Mouse (Mus musculus) cortical plate, adult 2 months (tissue): Measurements from ENCODE around the gene Tubgcp3. TPM values are rescaled to one million over a fixed set of nuclear protein-coding genes. Genes with fewer than 3 reads are reported as not detected.
"Not testable (repeated sequence)": the region's sequence is repeated elsewhere in the genome, so short reads cannot be mapped to it uniquely, and the experiment has no call there.

Experiments used
- H3K27ac ChIP-seq: fragments of 200-500 bp; 2 replicates; pipeline ENCODE4 v1.5.1; 2012; ENCODE audit warnings: low read length, control low read depth, inconsistent platforms; ENCODE audit not compliant: insufficient read depth
- H3K4me1 ChIP-seq: fragments of 200-500 bp; 2 replicates; pipeline ENCODE4 v1.6.1; 2011; ENCODE audit warnings: low read length; ENCODE audit not compliant: control insufficient read depth, insufficient read depth
- H3K4me3 ChIP-seq: fragments of 200-500 bp; 2 replicates; pipeline ENCODE4 v1.5.1; 2011; ENCODE audit warnings: mild to moderate bottlenecking, low read length, control low read depth; ENCODE audit not compliant: insufficient read depth
- CTCF ChIP-seq: fragments of 200-500 bp; IDR thresholded peaks from 2 replicates; pipeline ENCODE4 v1.5.1; 2011; ENCODE audit warnings: mild to moderate bottlenecking, control low read depth, low read length; ENCODE audit not compliant: insufficient read depth; ENCODE audit errors: extremely low read depth
- POLR2A ChIP-seq: fragments of 200-500 bp; IDR thresholded peaks from 2 replicates; pipeline ENCODE4 v1.6.1; 2011; ENCODE audit warnings: mild to moderate bottlenecking, low read length, control low read depth; ENCODE audit not compliant: insufficient read depth; ENCODE audit errors: extremely low read depth
- polyA plus RNA-seq: library from polyadenylated mRNA; depleted of rRNA; stranded (reverse); fragments of >200 nt; gene quantifications from 2 replicates; pipeline ENCODE4 v1.2.3, GENCODE M21; 2012

The Tubgcp3 gene
- polyA plus RNA-seq, 1 experiment: 52.7 TPM

GRCm38 (mm10) chr8:12671473-12672055 is 484 bp downstream of the Tubgcp3 start:
- Histone ChIP-seq H3K4me1 (0 out of 2 replicates have a peak, but pooled peaks cover 2% of the 10 kb centered on the region), H3K27ac (no peak overlapping the region), H3K4me3 (peak overlapping the region; percentile 72)
- no peak for TF ChIP-seq POLR2A
- no peak for TF ChIP-seq CTCF

GRCm38 (mm10) chr8:12670965-12671364 is 1.1 kb downstream of the Tubgcp3 start:
- H3K4me1 ChIP-seq: 0 out of 2 replicates have a peak, but pooled peaks cover 2% of the 10 kb centered on the region
- no peak for TF ChIP-seq CTCF
- TF ChIP-seq POLR2A: no peak
- H3K4me3 ChIP-seq: peak overlapping the region; percentile 72; the same call in 1 of the 2 replicates
- no peak overlapping the region for H3K27ac ChIP-seq

- TF ChIP-seq CTCF (peak; percentile 44), POLR2A (no peak)
- Histone ChIP-seq H3K27ac (no peak overlapping the region), H3K4me1 (0 out of 2 replicates have a peak, but pooled peaks cover 2% of the 10 kb centered on the region), H3K4me3 (no peak overlapping the region)
Observed at GRCm38 (mm10) chr8:12668832-12669231, 3.2 kb downstream of the Tubgcp3 start.

GRCm38 (mm10) chr8:12666530-12666929 is 5.5 kb downstream of the Tubgcp3 start:
- not testable (repeated sequence) for H3K4me1 ChIP-seq, H3K4me3 ChIP-seq, H3K27ac ChIP-seq

- no peak overlapping the region for H3K27ac ChIP-seq
- TF ChIP-seq POLR2A (no peak), CTCF (no peak)
- H3K4me1 ChIP-seq: no peaks in the 10 kb centered on the region
- no peak overlapping the region for H3K4me3 ChIP-seq
Observed at GRCm38 (mm10) chr8:12663105-12663456, 9.0 kb downstream of the Tubgcp3 start.

- H3K4me1 ChIP-seq: no peaks in the 10 kb centered on the region
- H3K27ac ChIP-seq: no peak overlapping the region
- H3K4me3 ChIP-seq: no peak overlapping the region
- TF ChIP-seq POLR2A (no peak), CTCF (no peak)
Observed at GRCm38 (mm10) chr8:12662375-12663104, 9.5 kb downstream of the Tubgcp3 start.

- Histone ChIP-seq H3K4me1 (no peaks in the 10 kb centered on the region), H3K27ac (no peak overlapping the region), H3K4me3 (no peak overlapping the region)
- TF ChIP-seq CTCF: no peak
- no peak for TF ChIP-seq POLR2A
Observed at GRCm38 (mm10) chr8:12657411-12657810, 14.6 kb downstream of the Tubgcp3 start.

GRCm38 (mm10) chr8:12651246-12651645 is 20.8 kb downstream of the Tubgcp3 start:
- Histone ChIP-seq H3K4me3 (no peak overlapping the region), H3K4me1 (no peaks in the 10 kb centered on the region), H3K27ac (no peak overlapping the region)
- TF ChIP-seq POLR2A (no peak), CTCF (no peak)

GRCm38 (mm10) chr8:12650495-12650894 is 21.6 kb downstream of the Tubgcp3 start:
- H3K4me3 ChIP-seq: no peak overlapping the region
- H3K27ac ChIP-seq: no peak overlapping the region

GRCm38 (mm10) chr8:12648951-12649350 is 23.1 kb downstream of the Tubgcp3 start:
- H3K4me1 ChIP-seq: no peaks in the 10 kb centered on the region
- H3K27ac ChIP-seq: no peak overlapping the region
- TF ChIP-seq POLR2A (no peak), CTCF (no peak)

More at GRCm38 (mm10) chr8:12650495-12650894, 21.6 kb downstream of the Tubgcp3 start:
- no peak for TF ChIP-seq POLR2A
- no peak for TF ChIP-seq CTCF
- no peaks in the 10 kb centered on the region for H3K4me1 ChIP-seq

More at GRCm38 (mm10) chr8:12648951-12649350, 23.1 kb downstream of the Tubgcp3 start:
- no peak overlapping the region for H3K4me3 ChIP-seq
